Mouse (Mus musculus): Measurements from ENCODE around the gene Tcf7.

DNA sequence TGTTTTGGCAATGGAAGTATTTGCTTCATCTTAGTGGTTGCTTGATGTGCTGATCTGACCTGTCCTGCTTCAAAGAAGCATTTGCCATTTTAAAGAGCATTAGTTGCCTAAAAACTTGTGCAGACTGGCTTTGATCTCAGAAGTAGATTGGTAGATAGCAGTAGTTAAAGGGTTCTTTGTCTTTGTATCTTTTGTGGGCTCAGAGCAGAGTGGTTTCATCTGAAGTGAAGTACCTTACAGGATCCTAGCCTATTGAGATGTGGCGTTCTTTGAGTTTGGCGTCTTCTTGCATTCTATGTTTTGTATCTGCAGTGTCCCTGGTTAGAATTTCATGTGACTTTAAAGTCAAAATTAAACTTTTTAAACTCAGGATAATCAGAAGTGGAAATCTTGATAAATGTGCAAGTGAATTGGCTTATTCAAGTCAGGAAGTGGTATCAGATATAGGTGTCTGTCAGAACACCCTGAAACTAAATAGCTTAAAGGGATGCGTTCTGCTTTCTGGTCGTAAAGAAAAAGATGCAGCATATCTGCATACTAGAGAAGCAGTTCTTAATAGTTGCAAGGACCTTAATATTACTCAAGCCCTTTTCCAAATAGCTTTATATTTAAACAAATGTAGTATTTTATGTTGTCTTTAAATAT is 41.8 kb downstream of the Tcf7 start:
- TF ChIP-seq CTCF (IDR thresholded peaks at IDR 0.05; ENCODE audit: control insufficient read depth, insufficient read depth, low read length) (no peak), POLR2A (IDR thresholded peaks at IDR 0.05; ENCODE audit: borderline replicate concordance, control insufficient read depth, low read depth, low read length) (no peak)
